Mouse (Mus musculus) heart, adult 8-10 months (tissue): Measurements from ENCODE around the gene Mrps36. TPM values are rescaled to one million over a fixed set of nuclear protein-coding genes. Genes with fewer than 3 reads are reported as not detected.
A peak's percentile ranks its signal among the peaks of the same experiment; 100 is the strongest.
"Not testable (repeated sequence)": the region's sequence is repeated elsewhere in the genome, so short reads cannot be mapped to it uniquely, and the experiment has no call there.

Source experiments
- DNase-seq: peaks from one replicate; pipeline ENCODE4 v3.0.0; 2022; ENCODE audit warnings: low spot score
- total RNA-seq, 4 experiments: library from RNA; stranded (reverse); gene quantifications; 2 replicates each; pipeline ENCODE4 v1.2.4; 2022

The Mrps36 gene
- total RNA-seq, result 100 to 1,000 TPM; 179 to 227 (median 201) TPM

DNA sequence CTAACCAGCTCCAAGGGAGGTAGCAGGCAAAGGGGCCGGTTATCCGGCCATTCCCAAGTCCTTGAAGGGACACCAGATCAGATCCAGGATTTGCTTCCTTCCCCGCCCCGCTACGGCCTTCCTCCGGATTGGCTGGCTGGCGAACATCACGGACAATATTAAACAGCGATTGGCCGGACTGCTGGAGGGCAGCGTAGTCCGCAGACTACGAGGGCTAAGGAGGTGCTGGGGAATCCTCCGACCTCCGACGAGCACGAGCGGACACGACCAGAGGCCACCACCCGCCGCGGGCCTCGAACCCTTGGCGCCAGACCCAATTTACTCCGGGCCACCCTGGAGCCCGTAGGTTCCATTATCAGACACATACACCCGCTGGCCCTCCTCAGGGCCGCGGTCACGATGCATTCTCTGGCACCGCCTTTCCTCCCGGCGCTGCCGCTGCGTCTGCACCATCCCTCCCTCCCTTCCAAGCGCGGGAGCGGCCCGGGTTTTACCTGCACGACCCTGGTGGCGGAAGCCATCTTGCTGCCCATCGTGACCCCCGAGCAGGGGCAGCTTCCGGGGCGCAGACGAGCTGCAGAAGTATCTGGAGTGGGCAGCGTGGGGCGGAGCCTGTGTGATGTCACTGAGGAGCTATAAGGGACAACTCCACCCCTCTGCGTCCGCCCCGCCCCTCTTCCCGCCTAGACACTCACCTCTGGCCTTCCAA lies at the start of gene Mrps36:
Gene Mrps36, minus strand, starts transcription at position 624 of the 709 bp plus-strand sequence.
- peak; percentile 97 for DNase-seq

GRCm38 (mm10) chr13:100789083-100789482 lies 44.6 kb upstream of the Mrps36 start:
- no peak for DNase-seq

- DNase-seq, result not testable (repeated sequence)
These were observed 43.6 kb upstream of the Mrps36 start for GRCm38 (mm10) chr13:100788057-100788456.

GRCm38 (mm10) chr13:100787316-100788010 lies 43.0 kb upstream of the Mrps36 start:
- no peak for DNase-seq

DNA sequence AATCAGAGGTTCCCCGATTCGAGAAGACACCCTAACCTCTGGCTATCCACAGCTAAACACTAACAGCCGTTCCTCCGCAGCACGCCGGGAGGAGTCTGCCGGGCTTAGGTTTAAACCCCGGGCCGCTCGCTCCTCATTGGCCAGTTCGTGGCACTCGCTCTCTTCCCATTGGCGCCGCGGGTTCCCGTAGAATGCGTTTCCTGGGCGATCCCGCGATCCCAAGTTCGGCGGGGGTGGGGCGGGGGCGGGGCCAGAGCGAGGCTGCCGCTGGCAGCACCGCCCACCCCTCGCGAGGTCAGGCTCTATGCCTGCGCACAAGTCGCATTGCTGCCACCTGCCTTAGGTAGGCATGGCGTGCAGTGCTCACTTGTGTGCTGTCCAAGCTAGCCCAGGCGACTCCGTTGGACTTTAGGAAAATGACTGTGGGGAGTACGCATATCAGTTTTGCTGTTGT lies 42.0 kb upstream of the Mrps36 start, which contains the start of gene Ccnb1:
Gene Ccnb1, minus strand, starts transcription at position 157 of the 454 bp plus-strand sequence.
- DNase-seq, result peak; percentile 86

DNA sequence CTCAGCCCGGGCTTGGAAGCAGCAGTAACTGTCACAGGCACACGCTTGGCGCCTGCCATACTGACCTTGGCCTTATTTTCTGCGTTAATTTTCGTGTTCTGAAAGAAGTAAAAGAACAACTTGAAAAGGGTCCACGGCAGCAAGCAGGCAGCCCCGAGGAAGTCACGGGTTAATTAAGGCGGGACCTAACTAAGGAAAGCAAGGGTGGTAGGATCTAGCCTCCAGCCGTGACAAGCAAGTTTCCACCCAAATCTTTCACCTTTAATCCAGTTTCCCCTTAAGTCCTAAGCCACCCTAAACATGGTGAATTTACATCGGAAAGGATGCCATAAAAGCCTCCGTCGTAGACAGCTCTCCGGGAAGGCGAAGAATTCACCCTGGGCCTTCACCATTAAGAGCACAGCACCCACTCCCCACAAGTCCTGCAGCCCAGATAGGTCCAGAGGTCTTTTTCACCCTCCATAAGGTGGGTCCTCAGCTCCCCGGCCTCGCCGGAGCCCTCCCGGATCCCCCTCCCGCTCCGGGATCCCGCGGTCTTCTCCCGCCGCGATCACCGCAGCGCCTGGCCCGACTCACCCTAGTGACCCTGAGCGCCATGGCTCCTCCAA lies 41.5 kb upstream of the Mrps36 start:
- DNase-seq, result no peak

DNA sequence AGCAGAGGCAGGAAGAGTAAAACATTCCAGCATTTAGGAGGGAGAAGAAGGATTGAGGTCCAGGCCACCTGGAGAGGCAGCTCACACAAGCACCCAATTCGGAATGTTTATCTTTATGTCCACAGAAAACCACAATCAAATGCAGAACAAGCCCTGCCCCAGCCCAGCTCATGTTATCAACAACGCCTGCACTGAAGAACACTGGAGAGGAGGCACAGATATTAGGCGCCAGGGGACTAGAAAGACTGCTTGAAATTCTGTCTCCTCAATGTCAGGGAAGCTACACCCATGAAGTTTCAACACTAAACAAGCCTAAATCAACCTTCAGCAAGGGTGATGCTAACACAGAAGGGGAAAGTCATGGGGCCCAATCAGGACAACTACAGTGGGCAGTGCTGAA lies 33.0 kb upstream of the Mrps36 start:
- DNase-seq, result no peak

- no peak for DNase-seq
These were observed 32.3 kb upstream of the Mrps36 start for GRCm38 (mm10) chr13:100776710-100777109.

DNA sequence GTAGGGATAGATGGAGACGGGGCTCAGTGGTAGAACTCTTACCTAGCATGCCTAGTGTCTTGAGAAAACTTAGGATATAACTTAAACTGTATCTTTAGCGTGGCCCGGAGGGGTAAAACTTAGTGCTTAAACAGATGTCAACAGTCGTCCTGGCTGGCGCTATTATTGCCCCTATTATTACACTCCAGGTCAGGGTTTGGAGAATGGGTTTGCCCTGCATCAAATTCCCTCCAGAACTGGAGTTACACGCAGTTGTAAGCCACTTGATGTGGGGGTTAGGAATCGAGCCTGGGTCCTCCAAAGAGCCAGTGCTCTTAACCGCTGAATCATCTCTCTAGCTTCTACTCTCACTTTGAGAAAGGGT lies 31.6 kb upstream of the Mrps36 start:
- DNase-seq, result no peak

- peak; percentile 77 for DNase-seq
These were observed 31.0 kb upstream of the Mrps36 start, which contains the start of gene Cenph for GRCm38 (mm10) chr13:100775252-100776055. Cenph (minus strand) TSS chr13:100775899.

- no peak for DNase-seq
These were observed 30.2 kb upstream of the Mrps36 start for GRCm38 (mm10) chr13:100774704-100775103.

DNA sequence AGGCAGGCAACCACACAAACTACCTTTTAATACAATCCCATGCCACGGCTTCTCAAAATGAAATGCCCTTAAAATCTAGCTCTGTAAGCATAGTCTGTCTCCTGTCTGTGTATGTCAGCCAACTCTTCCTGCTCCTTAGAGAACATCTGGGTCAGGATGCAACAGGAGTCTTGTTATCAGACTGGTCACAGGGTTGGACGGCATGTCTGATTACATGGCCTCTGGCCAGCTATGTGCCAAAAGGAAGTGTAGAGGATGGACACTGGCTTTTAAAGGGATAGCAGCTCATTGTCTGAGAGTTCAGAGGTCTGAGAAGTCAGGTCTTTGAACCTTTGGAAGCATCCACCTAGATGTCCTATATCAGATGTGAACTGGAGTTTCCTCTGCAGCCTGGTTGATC lies 10.9 kb upstream of the Mrps36 start:
- DNase-seq, result peak; percentile 33

DNA sequence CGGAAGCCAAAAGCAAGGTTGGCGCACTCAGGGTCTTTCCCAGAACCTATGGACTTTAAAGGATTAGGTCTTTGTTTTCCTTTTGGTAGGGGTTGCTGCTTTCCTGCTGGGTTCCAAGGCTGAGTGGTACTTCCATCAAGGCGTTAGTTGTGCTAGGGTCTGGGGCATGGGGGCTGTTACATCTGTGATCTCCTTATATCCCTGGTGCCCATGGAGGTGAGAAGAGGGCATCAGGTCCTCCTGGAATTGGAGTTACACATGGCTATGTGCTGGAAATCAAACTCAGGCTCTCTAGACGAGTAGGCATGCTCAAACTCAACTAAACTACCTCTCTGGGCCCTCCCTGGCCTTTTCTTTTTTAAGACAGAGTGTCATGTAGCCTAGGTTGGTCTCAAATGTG lies 9.7 kb upstream of the Mrps36 start:
- no peak for DNase-seq

- no peak for DNase-seq
These were observed 8.6 kb upstream of the Mrps36 start for GRCm38 (mm10) chr13:100753011-100753410.

GRCm38 (mm10) chr13:100752529-100752928 lies 8.1 kb upstream of the Mrps36 start:
- no peak for DNase-seq

GRCm38 (mm10) chr13:100751402-100751801 lies 6.9 kb upstream of the Mrps36 start:
- DNase-seq, result no peak

DNA sequence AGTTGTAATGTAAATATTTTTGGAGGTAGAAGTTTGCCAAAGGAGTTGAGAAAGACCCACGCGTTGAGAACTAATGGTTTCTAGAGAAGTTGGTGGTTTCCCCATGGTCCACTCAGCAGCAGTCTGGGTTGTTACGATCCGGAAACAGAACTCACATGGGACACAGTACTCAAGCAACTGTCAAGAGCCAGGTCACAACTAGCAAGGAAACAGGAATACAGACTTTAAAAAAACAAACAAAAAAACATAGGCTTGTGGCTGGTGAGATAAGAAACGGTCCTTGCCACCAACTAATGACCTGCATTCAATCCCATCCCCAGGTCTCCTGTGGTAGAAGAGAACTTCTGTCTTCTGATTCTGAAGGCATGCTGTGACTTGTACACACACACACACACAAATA lies 6.3 kb upstream of the Mrps36 start:
- DNase-seq, result no peak

GRCm38 (mm10) chr13:100748638-100749037 lies 4.2 kb upstream of the Mrps36 start:
- DNase-seq, result no peak

- no peak for DNase-seq
These were observed 1.6 kb upstream of the Mrps36 start for GRCm38 (mm10) chr13:100746090-100746489.

GRCm38 (mm10) chr13:100743346-100744035 lies 968 bp downstream of the Mrps36 start:
- DNase-seq, result no peak

DNA sequence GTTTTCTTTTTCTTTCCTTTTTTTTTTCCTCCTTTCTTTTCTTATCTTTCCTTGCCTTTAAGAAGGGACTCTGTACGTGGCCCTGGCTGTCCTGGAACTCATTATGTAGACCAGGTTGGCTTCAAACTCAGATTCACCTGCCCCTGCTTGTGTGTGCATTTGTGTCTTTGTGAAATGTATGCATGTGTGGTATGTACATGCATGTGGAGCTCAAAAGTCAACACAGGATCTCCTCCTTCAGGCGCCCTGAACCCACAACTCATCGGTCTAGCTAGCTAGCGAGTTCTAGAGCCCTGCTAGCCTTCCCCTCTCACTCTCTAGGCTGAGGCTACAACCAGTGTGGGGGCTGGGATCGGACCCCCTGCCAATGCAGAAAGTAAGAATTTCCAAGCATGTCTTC lies 1.6 kb downstream of the Mrps36 start:
- no peak for DNase-seq
